Mouse (Mus musculus): ENCODE measurements around the gene Adamts7. TPM values are rescaled to one million over a fixed set of nuclear protein-coding genes. Genes with fewer than 3 reads are reported as not detected.

Gene Adamts7
- polyA plus RNA-seq, 1 experiment from 2014 or later = 19.0 TPM

Other genes with a start within 250 kb of the Adamts7 start
- 18.7 and 19.9 TPM in 2 replicates for gene Ctsh, start 108.9 kb upstream of the Adamts7 start, polyA plus RNA-seq (2016; fragmentation: Nextera tagmentation; extraction: Ambion mirVana)
- 507 and 535 TPM in 2 replicates for gene Morf4l1, start 48.3 kb upstream of the Adamts7 start, polyA plus RNA-seq (2016; fragmentation: Nextera tagmentation; extraction: Ambion mirVana)
- gene Tbc1d2b, start 107.7 kb downstream of the Adamts7 start, polyA plus RNA-seq (2016; fragmentation: Nextera tagmentation; extraction: Ambion mirVana) = 8.6 and 11.7 TPM in 2 replicates